Mouse (Mus musculus): ENCODE measurements at regions not wholly inside any gene's neighbourhood (a gene's known extent, or its start where the extent isn't known, plus 50 kb on each side); places are given as distances from the start of the nearest gene placed in this dataset.

DNA sequence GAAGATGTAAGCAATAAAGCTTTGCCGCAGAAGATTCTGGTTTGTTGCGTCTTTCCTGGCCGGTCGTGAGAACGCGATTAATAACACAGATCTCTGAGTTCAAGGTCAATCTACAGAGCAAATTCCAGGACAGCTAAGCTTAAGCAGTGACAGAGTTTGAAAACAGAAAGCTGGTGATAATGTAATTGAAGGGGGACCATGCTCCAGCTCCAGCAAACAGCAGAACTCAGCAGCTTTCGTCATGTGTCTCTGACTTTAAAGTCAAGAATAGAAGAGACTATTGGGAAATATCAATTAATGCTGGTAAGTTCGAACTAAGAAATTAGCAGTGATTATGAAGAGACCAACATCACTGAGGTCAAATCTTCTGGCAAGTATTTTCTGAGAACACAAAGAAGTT, 251.2 kb downstream of the Btbd35f27 start:
- DNase-seq (ENCODE audit: low spot score in 2 of 2) = peak in 1 of 2 experiments; percentile 68

Data from urinary bladder, postnatal 4 days (tissue).